Mouse (Mus musculus): ENCODE results near the gene Pramef20. TPM values are rescaled to one million over a fixed set of nuclear protein-coding genes. Genes with fewer than 3 reads are reported as not detected.
"Not testable (repeated sequence)": the region's sequence is repeated elsewhere in the genome, so short reads cannot be mapped to it uniquely, and the experiment has no call there.

The Pramef20 gene
- polyA plus RNA-seq (2014; fragmentation: Nextera tagmentation; extraction: Ambion mirVana) = not detected in 2 replicates

GRCm38 (mm10) chr4:144377911-144378310 lies at the start of gene Pramef20:
Gene Pramef20 (minus strand): TSS chr4:144377933.
- H3K9ac ChIP-seq (ENCODE audit: low read length) = no peak within 1 kb of the TSS
- no peak within 1 kb of the TSS for H3K4me2 ChIP-seq (ENCODE audit: low read length)
- no peaks in the 10 kb centered on the region for H3K4me1 ChIP-seq (ENCODE audit: control insufficient read depth, insufficient read depth, low read length)
- peaks cover 21% of the 10 kb centered on the region; the same call in 1 of the 2 replicates for H3K9me3 ChIP-seq (replicated peaks; ENCODE audit: control insufficient read depth, low read length)
- no peaks in the 10 kb centered on the region for H3K36me3 ChIP-seq (ENCODE audit: control insufficient read depth, insufficient read depth, low read length)
- no peaks in the 10 kb centered on the region for H3K27me3 ChIP-seq (replicated peaks; ENCODE audit: control insufficient read depth, insufficient read depth, low read length)
- WGBS = 48% methylated on average over 2 of the region's 2 CpGs
- no peak within 1 kb of the TSS for H3K4me3 ChIP-seq (ENCODE audit: low read depth, low read length)
- H3K27ac ChIP-seq (ENCODE audit: low read depth, low read length) = no peak within 1 kb of the TSS
- no peak for ATAC-seq
- DNase-seq (ENCODE audit: low spot score) = no peak

- H3K9ac ChIP-seq (ENCODE audit: low read length) = no peak overlapping the region
- H3K9me3 ChIP-seq (replicated peaks; ENCODE audit: control insufficient read depth, low read length) = peaks cover 19% of the 10 kb centered on the region; the same call in 1 of the 2 replicates
- no peaks in the 10 kb centered on the region for H3K36me3 ChIP-seq (ENCODE audit: control insufficient read depth, insufficient read depth, low read length)
- no peaks in the 10 kb centered on the region for H3K4me1 ChIP-seq (ENCODE audit: control insufficient read depth, insufficient read depth, low read length)
- no peaks in the 10 kb centered on the region for H3K27me3 ChIP-seq (replicated peaks; ENCODE audit: control insufficient read depth, insufficient read depth, low read length)
- no peak overlapping the region for H3K4me2 ChIP-seq (ENCODE audit: low read length)
- H3K27ac ChIP-seq (ENCODE audit: low read depth, low read length) = no peak overlapping the region
- no peak overlapping the region for H3K4me3 ChIP-seq (ENCODE audit: low read depth, low read length)
- ATAC-seq = no peak
- WGBS = 75% methylated on average over 5 of the region's 5 CpGs
- DNase-seq (ENCODE audit: low spot score) = no peak
Measured at GRCm38 (mm10) chr4:144424590-144424989, 46.9 kb upstream of the Pramef20 start.

- no peaks in the 10 kb centered on the region for H3K27me3 ChIP-seq (replicated peaks; ENCODE audit: control insufficient read depth, insufficient read depth, low read length)
- no peak overlapping the region for H3K9ac ChIP-seq (ENCODE audit: low read length)
- no peak overlapping the region for H3K4me2 ChIP-seq (ENCODE audit: low read length)
- H3K4me3 ChIP-seq (ENCODE audit: low read depth, low read length) = no peak overlapping the region
- H3K9me3 ChIP-seq (replicated peaks; ENCODE audit: control insufficient read depth, low read length) = peaks cover 22% of the 10 kb centered on the region
- no peaks in the 10 kb centered on the region for H3K4me1 ChIP-seq (ENCODE audit: control insufficient read depth, insufficient read depth, low read length)
- ATAC-seq = no peak
- H3K27ac ChIP-seq (ENCODE audit: low read depth, low read length) = no peak overlapping the region
- no peaks in the 10 kb centered on the region for H3K36me3 ChIP-seq (ENCODE audit: control insufficient read depth, insufficient read depth, low read length)
- no peak for DNase-seq (ENCODE audit: low spot score)
Measured at GRCm38 (mm10) chr4:144420644-144421043, 42.9 kb upstream of the Pramef20 start.

- WGBS = 86% methylated on average over 9 of the region's 9 CpGs
- DNase-seq (ENCODE audit: low spot score) (no peak), ATAC-seq (no peak)
- peaks cover 17% of the 10 kb centered on the region for H3K9me3 ChIP-seq (replicated peaks; ENCODE audit: control insufficient read depth, low read length)
- H3K36me3 ChIP-seq (ENCODE audit: control insufficient read depth, insufficient read depth, low read length) = no peaks in the 10 kb centered on the region
- H3K27me3 ChIP-seq (replicated peaks; ENCODE audit: control insufficient read depth, insufficient read depth, low read length) = no peaks in the 10 kb centered on the region
- H3K9ac ChIP-seq (ENCODE audit: low read length) = no peak within 1 kb of the TSS
- no peak within 1 kb of the TSS for H3K27ac ChIP-seq (ENCODE audit: low read depth, low read length)
- H3K4me1 ChIP-seq (ENCODE audit: control insufficient read depth, insufficient read depth, low read length) = no peaks in the 10 kb centered on the region
- H3K4me3 ChIP-seq (ENCODE audit: low read depth, low read length) = no peak within 1 kb of the TSS
- no peak within 1 kb of the TSS for H3K4me2 ChIP-seq (ENCODE audit: low read length)
Measured at GRCm38 (mm10) chr4:144408290-144408689, 30.6 kb upstream of the Pramef20 start, which contains the start of gene Pramef12. Gene Pramef12 (minus strand): TSS chr4:144408464.

- Histone ChIP-seq H3K4me2 (ENCODE audit: low read length) (no peak overlapping the region), H3K36me3 (ENCODE audit: control insufficient read depth, insufficient read depth, low read length) (no peaks in the 10 kb centered on the region), H3K4me1 (ENCODE audit: control insufficient read depth, insufficient read depth, low read length) (no peaks in the 10 kb centered on the region), H3K9me3 (replicated peaks; ENCODE audit: control insufficient read depth, low read length) (peaks cover 20% of the 10 kb centered on the region), H3K4me3 (ENCODE audit: low read depth, low read length) (no peak overlapping the region), H3K27me3 (replicated peaks; ENCODE audit: control insufficient read depth, insufficient read depth, low read length) (no peaks in the 10 kb centered on the region), H3K27ac (ENCODE audit: low read depth, low read length) (no peak overlapping the region), H3K9ac (ENCODE audit: low read length) (no peak overlapping the region)
- 55% methylated on average over 3 of the region's 3 CpGs for WGBS
- ATAC-seq (no peak), DNase-seq (ENCODE audit: low spot score) (no peak)
Measured at GRCm38 (mm10) chr4:144406261-144406660, 28.5 kb upstream of the Pramef20 start.

GRCm38 (mm10) chr4:144404456-144405086 lies 26.8 kb upstream of the Pramef20 start:
- DNase-seq (ENCODE audit: low spot score) = no peak
- Histone ChIP-seq H3K4me2 (ENCODE audit: low read length) (no peak overlapping the region), H3K27ac (ENCODE audit: low read depth, low read length) (no peak overlapping the region), H3K36me3 (ENCODE audit: control insufficient read depth, insufficient read depth, low read length) (no peaks in the 10 kb centered on the region), H3K4me3 (ENCODE audit: low read depth, low read length) (no peak overlapping the region), H3K9me3 (replicated peaks; ENCODE audit: control insufficient read depth, low read length) (peaks cover 16% of the 10 kb centered on the region), H3K27me3 (replicated peaks; ENCODE audit: control insufficient read depth, insufficient read depth, low read length) (no peaks in the 10 kb centered on the region), H3K4me1 (ENCODE audit: control insufficient read depth, insufficient read depth, low read length) (no peaks in the 10 kb centered on the region), H3K9ac (ENCODE audit: low read length) (no peak overlapping the region)
- WGBS = 6% methylated on average over 15 of the region's 17 CpGs
- ATAC-seq = no peak

GRCm38 (mm10) chr4:144402712-144403111 lies 25.0 kb upstream of the Pramef20 start:
- Histone ChIP-seq H3K27ac (ENCODE audit: low read depth, low read length) (no peak overlapping the region), H3K4me3 (ENCODE audit: low read depth, low read length) (no peak overlapping the region), H3K9me3 (replicated peaks; ENCODE audit: control insufficient read depth, low read length) (peaks cover 9% of the 10 kb centered on the region; the same call in 1 of the 2 replicates), H3K36me3 (ENCODE audit: control insufficient read depth, insufficient read depth, low read length) (no peaks in the 10 kb centered on the region), H3K27me3 (replicated peaks; ENCODE audit: control insufficient read depth, insufficient read depth, low read length) (no peaks in the 10 kb centered on the region), H3K4me2 (ENCODE audit: low read length) (no peak overlapping the region), H3K4me1 (ENCODE audit: control insufficient read depth, insufficient read depth, low read length) (no peaks in the 10 kb centered on the region), H3K9ac (ENCODE audit: low read length) (no peak overlapping the region)
- DNase-seq (ENCODE audit: low spot score) (no peak), ATAC-seq (no peak)
- WGBS = 92% methylated on average over 4 of the region's 4 CpGs

- Histone ChIP-seq H3K4me3 (ENCODE audit: low read depth, low read length) (no peak overlapping the region), H3K4me1 (ENCODE audit: control insufficient read depth, insufficient read depth, low read length) (no peaks in the 10 kb centered on the region), H3K4me2 (ENCODE audit: low read length) (no peak overlapping the region), H3K27me3 (replicated peaks; ENCODE audit: control insufficient read depth, insufficient read depth, low read length) (no peaks in the 10 kb centered on the region), H3K27ac (ENCODE audit: low read depth, low read length) (no peak overlapping the region), H3K9ac (ENCODE audit: low read length) (no peak overlapping the region), H3K36me3 (ENCODE audit: control insufficient read depth, insufficient read depth, low read length) (no peaks in the 10 kb centered on the region), H3K9me3 (replicated peaks; ENCODE audit: control insufficient read depth, low read length) (peaks cover 4% of the 10 kb centered on the region; the same call in 1 of the 2 replicates)
- 34% methylated on average over 3 of the region's 3 CpGs for WGBS
- DNase-seq (ENCODE audit: low spot score) (no peak), ATAC-seq (no peak)
Measured at GRCm38 (mm10) chr4:144396316-144396715, 18.6 kb upstream of the Pramef20 start.

- H3K4me2 ChIP-seq (ENCODE audit: low read length); H3K9me3 ChIP-seq (replicated peaks; ENCODE audit: control insufficient read depth, low read length); H3K9ac ChIP-seq (ENCODE audit: low read length); H3K27me3 ChIP-seq (replicated peaks; ENCODE audit: control insufficient read depth, insufficient read depth, low read length); H3K36me3 ChIP-seq (ENCODE audit: control insufficient read depth, insufficient read depth, low read length); H3K27ac ChIP-seq (ENCODE audit: low read depth, low read length); ATAC-seq; H3K4me3 ChIP-seq (ENCODE audit: low read depth, low read length); H3K4me1 ChIP-seq (ENCODE audit: control insufficient read depth, insufficient read depth, low read length); DNase-seq (ENCODE audit: low spot score): not testable (repeated sequence)
- 81% methylated on average over 3 of the region's 3 CpGs for WGBS
Measured at GRCm38 (mm10) chr4:144357642-144358041, 20.1 kb downstream of the Pramef20 start, which contains the start of gene Gm13119. Gene Gm13119 (plus strand): TSS chr4:144357942.

Data from forebrain, embryonic 14.5 days (tissue).